Mouse (Mus musculus) frontal cortex, adult 2 months (tissue): Measurements from ENCODE around the gene Bach2. TPM values are rescaled to one million over a fixed set of nuclear protein-coding genes. Genes with fewer than 3 reads are reported as not detected.

ENCODE experiments used
- DNase-seq, 2 experiments: peaks; one replicate each; pipeline ENCODE4 v3.0.0; 2022; ENCODE audit warnings: low spot score in 1 of 2; ENCODE audit errors: extremely low spot score in 1 of 2
- polyA plus RNA-seq: library from polyadenylated mRNA; depleted of rRNA; stranded (reverse); fragments of >200 nt; gene quantifications from 2 replicates; pipeline ENCODE4 v1.2.3, GENCODE M21; 2012

Bach2 gene
- polyA plus RNA-seq, 1 experiment, result 4.8 TPM

- no peak for DNase-seq
Measured at GRCm38 (mm10) chr4:32381666-32382381, 143.2 kb downstream of the Bach2 start.

DNA sequence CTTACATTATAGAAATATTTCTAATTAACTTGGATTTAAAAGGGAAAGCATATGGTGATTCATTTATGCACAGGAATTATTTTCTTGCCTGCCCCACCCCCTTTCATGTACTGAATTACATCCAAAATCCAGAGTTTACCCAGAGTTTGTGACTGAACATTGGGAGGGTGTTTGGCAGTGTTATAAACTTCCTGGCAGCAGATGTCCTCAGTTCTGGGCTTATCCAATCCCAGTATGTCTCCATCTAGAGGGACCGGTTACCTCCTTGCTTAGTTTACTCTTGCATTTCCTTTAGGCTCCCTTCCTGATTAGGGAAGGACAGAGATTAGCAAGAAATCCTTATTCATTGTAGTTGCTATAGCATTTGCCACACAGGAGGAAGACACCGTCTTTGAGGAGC, 146.5 kb downstream of the Bach2 start:
- no peak for DNase-seq

DNA sequence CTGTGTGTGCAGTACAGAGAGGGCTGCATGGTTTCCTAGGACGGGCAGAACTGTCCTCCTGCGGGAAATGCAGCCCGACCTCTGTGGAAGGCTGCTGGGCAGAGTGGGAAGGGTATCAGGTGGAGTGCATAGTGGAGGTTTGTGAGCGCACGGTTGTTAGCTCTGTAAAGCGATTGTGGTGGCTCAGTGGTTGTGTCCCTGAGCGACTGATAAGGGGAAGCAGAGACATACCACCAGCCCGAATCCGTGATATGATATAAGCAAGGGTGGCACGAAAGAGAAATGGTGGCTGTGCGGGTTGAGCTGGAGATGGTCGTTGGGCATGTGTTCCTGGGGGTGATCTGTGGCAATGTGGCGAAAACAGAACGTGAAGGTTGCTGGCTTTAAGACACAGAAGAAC, 147.0 kb downstream of the Bach2 start:
- no peak for DNase-seq

- DNase-seq, result no peak
Measured at GRCm38 (mm10) chr4:32386346-32386745, 147.7 kb downstream of the Bach2 start.

- no peak for DNase-seq
Measured at GRCm38 (mm10) chr4:32386931-32387330, 148.3 kb downstream of the Bach2 start.

GRCm38 (mm10) chr4:32387479-32388240, 149.1 kb downstream of the Bach2 start:
- DNase-seq, result peak in 1 of 2 experiments; percentile 48

DNA sequence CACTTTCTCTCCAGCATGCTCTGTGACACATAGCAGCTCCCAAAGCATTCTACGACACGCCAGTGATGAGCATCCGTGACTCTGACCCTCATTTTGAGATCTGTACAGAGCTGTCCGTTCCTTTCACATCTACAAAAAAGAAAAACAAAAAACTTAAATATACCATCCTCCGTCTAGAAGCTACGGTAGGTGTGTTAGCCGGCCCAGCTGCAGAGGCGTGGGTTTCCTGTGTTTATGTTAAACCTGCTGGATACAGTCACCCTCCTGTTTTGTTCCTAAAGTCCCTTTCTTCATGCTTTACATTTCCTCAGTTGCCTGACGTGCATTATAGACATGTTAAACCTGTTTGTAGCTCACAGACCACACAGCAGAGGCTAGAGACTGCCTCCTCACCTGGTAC, 150.0 kb downstream of the Bach2 start:
- no peak for DNase-seq

- DNase-seq, result no peak
Measured at GRCm38 (mm10) chr4:32389107-32389800, 150.7 kb downstream of the Bach2 start.

GRCm38 (mm10) chr4:32391260-32391659, 152.7 kb downstream of the Bach2 start:
- no peak for DNase-seq

DNA sequence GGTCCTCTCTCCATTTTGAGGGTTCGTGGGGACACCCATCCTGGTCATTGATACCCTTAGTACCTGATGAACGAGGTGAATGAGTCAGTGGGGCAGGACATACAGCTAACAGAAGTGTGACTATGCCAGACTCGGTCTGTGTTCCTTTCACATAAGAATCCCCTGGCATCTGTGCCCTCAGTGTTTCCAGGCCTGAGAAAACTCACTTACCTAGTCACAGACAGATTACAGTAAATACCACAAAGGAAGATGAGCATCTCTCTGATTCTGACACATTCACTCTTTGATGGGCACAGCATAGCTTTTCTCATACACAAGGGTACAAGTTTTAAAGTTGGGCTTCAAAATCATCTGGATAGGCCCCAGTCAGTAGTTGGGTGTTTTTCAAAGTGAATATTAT, 154.6 kb downstream of the Bach2 start:
- no peak for DNase-seq

GRCm38 (mm10) chr4:32393951-32394350, 155.3 kb downstream of the Bach2 start:
- no peak for DNase-seq

DNA sequence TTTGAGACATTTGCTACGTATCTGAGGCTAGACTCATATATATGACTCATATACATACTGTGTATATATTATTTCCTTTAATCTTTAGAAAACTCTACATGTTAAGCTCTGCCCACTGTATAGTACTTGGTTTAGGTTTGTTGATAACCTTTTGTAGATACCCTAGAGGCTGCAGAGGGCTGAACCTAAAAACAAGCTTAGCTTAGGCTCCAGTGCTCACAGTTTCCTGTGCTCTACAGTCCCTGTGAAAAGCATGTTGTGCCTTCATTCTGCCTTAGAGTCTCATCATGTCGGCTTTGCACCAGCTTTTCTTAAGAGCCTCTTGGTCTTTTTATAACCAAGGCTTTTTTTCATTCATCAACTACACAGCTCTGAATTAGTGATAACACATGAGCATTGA, 156.2 kb downstream of the Bach2 start:
- DNase-seq, result no peak

DNA sequence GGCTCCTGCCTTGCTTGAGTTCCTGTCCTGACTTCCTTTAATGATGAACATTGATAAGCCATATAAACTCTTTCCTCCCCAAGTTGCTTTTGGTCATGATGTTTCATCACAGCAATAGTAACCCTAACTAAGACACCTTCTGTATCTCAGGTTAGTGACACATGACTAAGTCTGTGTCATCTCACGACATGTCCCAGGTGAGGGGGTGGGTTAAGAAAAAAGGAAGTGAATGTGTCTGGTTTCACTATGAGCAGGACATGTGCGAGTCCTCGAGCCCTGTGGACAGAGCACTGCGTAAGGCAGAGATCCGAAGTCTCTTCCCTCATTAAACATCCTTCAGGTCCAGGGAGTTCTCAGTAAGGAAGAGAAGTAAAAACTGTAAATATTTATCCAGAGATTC, 162.9 kb downstream of the Bach2 start:
- DNase-seq, result no peak

DNA sequence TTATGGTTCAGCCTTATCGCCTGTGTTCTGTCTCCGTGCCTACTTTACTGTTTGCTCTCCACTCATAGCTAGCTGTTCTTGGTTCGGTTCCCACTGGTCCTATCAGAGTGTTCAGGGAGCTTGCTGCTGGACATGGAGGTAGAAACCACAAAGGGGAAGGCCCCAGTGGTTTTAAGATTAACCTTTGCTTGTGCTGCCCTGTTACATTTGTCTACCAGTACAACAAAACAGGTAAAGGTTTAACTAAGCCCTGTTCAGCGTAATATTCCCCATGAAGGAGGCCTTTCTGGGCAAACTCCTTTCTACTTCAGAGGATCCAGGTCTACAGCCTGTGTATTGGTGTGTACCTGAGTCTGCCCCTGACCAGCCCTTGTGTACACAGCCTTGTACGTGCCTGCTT, 164.9 kb downstream of the Bach2 start:
- no peak for DNase-seq

- peak; percentile 18 to 65 for DNase-seq
Measured at GRCm38 (mm10) chr4:32405149-32405882, 166.7 kb downstream of the Bach2 start.

DNA sequence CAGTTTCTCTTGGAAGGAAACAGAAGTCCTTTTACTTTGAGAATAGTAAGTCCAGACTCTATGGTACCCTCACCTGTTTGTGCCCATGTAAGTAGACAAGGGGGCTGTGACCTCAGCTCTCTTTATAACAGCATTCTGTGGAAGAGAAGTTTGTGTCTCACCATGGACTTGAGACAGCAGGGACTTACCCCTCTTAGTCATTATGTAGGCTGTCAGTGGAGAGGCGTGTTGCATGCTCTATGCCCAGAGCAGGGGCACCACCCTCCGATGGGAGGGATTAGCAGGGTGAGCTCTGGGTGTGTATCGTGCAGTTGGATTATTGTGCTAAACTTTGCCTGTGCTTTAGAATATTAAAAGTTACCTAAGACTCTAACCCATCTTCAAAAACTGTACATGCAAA, 167.4 kb downstream of the Bach2 start:
- no peak for DNase-seq

DNA sequence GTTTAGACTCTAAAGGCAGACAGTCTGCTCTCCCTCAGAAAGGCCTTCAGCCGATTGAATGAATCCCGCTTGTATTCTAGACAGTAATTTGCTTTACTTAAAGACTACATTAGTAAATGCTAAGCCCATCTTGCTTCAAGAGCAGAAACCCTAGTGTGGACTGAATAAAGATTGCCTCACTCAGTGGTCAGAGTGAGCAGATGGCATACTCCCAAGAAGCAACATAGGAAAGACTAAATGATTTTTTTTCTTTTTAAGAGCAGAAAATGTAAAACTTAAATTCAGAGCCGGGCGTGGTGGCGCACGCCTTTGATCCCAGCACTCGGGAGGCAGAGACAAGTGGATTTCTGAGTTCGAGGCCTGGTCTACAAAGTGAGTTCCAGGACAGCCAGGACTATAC, 169.9 kb downstream of the Bach2 start:
- no peak for DNase-seq

GRCm38 (mm10) chr4:32409116-32409880, 170.7 kb downstream of the Bach2 start:
- no peak for DNase-seq

DNA sequence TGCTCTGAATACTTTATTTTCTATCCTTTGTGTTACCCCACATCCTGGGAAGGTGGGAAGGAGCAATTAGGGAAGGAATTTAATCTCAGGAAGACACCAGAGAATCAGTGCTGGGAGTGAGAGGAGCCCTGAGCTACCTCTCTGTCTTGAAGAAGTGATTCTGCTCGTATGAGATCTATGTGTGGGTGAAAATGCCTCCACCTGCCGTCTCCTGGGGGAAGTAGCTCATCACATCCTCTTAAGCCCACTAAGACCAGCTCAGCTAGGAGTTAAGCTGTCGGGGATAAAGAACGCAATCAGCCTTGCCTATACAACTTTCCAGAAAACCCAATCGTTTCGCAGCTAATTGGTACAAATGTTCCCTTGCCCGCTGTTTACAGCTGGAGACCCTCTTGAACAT, 174.5 kb downstream of the Bach2 start:
- no peak for DNase-seq

- no peak for DNase-seq
Measured at GRCm38 (mm10) chr4:32413505-32413904, 174.9 kb downstream of the Bach2 start.
